Mouse (Mus musculus) retina, postnatal 1 day (tissue): ENCODE results near the gene Strap.

Source experiments
- DNase-seq: peaks from one replicate; pipeline ENCODE4 v3.0.0-alpha.2; 2012

Gene Strap

GRCm38 (mm10) chr6:137783899-137784637 is 49.2 kb downstream of the Strap start:
- no peak for DNase-seq

- DNase-seq, result no peak
These were observed 54.2 kb downstream of the Strap start for GRCm38 (mm10) chr6:137788976-137789590.

GRCm38 (mm10) chr6:137789658-137790057 is 54.8 kb downstream of the Strap start:
- no peak for DNase-seq

GRCm38 (mm10) chr6:137795494-137795893 is 60.6 kb downstream of the Strap start:
- no peak for DNase-seq

GRCm38 (mm10) chr6:137796596-137797567 is 62.0 kb downstream of the Strap start:
- DNase-seq, result peak; percentile 61

- DNase-seq, result no peak
These were observed 64.4 kb downstream of the Strap start for GRCm38 (mm10) chr6:137799253-137799652.
